Mouse (Mus musculus) adipocyte (in vitro differentiated cells): Measurements from ENCODE around the gene Cyb5d1.

Source experiments
- DNase-seq: peaks from one replicate; pipeline ENCODE4 v3.0.0-alpha.2; 2016; ENCODE audit warnings: low spot score

The Cyb5d1 gene

DNA sequence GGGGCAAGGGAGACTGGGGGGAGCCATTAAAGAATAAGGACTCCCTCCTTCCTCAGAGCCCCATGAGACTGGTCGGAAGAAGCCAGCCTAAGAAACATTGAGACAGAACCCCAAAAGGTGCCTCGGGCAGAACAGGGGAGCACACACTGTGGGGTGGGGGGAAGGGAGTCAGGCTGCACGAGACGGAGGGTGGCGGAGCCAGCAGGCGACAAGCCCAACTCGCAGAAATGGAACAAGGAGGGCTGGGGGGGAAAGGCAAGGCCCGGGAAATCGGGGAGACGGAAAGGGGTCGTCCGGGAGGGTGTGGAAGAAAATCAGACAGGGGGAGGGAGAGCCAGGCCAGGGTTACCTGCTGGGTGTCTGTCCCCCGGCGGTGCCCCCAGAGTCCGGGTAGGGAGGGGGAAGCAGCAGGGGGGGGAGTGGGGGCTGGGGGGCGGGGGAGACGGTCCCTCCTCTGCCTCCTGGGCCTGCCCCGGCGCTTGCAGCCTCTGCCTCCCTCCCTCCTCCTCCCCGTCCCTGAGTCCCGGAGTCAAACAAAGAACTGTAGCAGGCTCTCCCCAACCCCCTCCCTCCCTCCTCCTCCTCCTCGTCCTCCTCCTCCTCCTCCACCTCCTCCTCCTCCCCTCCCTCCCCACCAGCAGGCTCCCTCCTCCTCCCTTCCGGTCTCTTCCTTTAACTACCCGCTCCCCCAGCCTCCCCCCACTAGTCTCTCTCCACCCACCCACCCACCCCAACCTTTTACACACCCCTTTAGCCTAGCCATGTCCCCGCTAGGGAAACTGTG, 20.4 kb upstream of the Cyb5d1 start:
- peak; percentile 80 for DNase-seq

DNA sequence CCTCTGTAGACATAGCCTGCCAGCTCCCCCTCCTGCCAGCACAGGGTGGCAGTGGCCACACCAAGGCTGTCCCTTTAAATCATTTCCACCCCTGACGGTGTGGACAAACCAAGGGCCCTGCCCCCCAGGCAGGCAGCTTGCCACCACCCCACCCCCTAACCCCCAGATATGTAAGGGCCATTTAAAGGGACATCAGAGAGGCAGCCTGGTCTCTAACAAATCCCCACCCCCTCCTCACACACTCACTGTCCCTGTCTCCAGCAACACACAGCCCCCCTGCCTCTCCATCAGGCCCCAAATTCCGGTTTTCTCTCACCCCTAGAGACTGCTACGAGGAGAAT, 19.9 kb upstream of the Cyb5d1 start:
- DNase-seq: peak; percentile 91

DNA sequence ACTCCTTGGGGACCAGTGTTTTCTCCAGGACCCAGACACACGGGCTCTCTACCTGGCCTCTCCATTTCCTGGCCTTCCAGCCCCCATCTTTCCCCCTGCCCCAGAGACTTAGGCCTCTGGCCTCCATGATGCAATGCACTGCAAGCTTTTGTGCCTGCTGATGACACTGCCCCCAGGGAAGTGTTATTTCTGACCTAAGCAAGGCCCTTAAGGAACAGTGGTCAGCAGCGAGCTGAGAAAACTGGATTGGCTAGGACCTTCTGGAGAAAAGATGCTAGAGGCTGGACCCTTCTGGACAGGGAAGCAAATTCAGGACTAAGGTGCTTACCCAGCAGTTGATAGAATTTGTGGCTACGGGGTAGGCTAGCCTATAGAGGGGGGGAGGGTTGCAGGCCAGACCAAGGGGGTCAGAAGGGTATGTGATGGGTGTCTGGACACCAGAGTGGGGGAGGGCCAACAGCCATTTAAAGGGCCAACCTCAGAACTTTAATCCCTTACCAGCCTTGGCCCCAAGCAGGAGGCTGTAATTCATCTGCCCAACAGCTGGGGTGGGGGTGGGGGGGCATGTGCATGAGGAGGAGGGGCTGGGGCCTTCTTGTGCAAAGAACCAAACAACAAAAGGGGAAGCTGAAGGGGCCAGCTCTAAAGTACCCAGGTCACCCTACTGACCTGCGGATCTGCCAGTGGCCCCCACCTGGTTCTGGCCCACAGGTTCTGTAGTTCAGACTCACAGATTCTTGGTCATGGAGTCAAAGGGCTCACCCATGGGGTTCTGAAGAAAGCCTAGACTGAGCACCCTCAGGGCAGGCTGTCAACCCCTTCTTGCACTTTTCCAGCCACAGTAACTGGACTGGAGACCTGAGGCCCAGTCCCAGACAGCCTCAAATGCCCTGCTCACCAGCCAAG, 19.2 kb upstream of the Cyb5d1 start:
- peak; percentile 76 for DNase-seq

DNA sequence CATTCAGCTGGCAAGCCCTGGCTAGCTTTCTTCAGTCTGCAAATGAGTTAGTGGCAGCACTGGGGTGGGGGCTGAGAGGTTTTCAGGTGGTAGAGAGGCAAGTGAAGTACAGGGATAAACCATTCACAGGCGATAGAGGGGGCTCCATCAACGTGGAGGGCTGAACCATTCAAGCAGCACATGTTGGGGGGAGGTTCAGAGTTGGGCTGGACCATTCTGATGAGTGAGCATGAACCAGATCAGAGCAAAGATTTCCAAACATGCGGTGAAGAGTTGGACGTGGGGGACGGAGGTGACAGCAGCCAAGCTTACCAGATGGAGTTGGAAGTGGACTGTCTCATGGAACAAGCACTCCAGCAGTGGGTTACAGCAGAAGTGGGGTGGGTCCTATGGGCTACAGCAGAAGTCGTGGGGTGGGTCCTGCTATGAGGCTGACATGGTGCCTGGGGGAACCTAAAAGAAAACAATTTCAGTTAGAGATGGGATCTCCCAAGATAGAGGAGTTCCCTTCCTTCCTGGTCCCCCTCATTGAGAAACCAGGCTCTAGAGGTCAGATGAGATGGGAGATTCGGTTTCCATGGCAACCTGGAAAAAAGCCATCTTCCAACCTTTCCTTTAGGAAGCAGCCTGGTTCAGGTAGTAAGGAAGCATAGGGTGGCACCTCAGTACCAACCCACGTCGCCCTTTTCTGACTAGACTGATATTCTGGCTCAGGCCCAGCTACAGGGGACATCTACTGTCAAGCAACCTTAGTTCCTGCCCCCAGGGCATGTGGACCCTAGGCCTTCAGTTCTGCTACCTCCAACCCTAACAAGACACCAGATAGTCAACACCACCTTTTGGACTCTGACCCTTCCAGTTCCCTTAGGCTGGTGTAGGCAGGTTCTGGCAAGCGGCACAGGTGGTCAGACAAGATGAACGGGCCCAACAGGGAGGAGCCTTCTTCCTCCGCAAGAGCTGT, 18.1 kb upstream of the Cyb5d1 start, which contains the start of gene Kdm6b:
Kdm6b (minus strand) TSS at position 455 of the 961 bp plus-strand sequence.
- peak; percentile 34 for DNase-seq

DNA sequence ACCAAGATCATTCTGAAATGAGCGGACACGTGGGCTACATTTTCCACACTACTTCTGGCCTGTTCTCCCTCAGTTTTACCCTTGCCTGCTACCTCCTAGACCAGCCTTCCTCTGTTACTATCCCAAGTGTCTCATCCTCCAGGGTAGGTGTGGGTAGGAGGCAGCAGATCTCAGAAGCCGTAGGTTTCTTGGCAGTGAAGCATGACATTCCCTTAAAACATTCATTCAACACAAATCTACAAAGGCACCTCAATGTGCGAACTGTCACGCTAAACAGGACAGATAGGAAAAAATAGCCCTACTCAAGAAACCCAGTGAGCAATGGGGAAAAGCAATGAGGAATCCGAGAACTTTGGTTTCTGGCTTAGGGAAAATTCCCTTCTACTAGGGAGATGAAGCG, 17.1 kb upstream of the Cyb5d1 start:
- DNase-seq: no peak

DNA sequence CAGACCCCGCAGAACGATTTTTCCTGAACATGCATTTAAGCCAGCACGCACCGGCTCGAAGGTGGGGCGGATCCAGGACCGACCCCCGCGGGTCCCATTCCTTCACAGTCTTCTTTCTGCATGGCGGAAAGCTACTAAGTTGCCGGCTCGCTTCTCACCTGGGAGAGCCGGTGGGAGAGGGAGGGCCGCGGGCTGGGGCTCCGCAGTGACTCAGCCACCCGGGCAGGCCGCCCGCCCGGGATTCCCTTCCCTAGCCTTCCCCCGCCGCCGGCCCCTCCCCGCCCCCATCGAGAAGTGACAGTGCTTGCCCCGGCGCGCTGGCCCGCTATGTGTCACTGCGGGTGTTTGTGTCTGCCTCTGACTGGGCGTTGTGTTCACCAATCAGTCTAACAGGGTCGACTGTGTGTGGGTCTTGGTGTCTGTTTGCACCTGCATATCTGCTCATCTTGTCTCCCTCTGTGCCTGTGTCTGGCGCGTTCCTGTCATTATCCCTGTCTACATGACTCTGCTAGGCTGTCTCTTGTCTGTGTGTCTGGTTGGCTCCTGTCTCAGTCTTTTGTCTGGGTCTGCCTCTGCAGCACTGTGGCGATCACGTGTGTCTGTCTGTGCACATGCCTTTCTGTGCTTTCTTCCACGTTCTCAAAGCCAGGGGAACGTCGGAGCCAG, 16.2 kb upstream of the Cyb5d1 start:
- DNase-seq: peak; percentile 77

DNA sequence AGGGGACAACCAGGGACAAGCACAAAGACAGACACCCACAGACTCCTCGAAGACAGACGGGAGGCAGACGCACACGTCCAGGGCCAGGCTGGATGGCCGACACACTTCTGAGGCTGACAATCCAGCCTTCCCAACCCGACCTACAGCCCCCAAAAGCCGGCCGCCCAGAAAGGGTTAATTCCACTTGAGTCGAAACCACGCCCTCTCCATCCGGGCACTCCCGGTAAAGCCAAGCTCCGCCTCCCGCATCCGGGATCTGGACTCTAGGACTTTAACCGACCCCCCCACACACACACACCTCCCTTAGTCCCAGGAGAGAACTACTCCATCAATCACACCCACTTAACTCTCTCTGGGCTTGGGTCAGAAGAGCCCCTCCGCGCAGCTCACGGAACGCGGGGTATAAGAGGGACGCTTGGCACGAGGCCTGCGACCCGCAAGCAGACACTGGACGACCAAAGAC, 15.7 kb upstream of the Cyb5d1 start:
- DNase-seq: peak; percentile 96

DNA sequence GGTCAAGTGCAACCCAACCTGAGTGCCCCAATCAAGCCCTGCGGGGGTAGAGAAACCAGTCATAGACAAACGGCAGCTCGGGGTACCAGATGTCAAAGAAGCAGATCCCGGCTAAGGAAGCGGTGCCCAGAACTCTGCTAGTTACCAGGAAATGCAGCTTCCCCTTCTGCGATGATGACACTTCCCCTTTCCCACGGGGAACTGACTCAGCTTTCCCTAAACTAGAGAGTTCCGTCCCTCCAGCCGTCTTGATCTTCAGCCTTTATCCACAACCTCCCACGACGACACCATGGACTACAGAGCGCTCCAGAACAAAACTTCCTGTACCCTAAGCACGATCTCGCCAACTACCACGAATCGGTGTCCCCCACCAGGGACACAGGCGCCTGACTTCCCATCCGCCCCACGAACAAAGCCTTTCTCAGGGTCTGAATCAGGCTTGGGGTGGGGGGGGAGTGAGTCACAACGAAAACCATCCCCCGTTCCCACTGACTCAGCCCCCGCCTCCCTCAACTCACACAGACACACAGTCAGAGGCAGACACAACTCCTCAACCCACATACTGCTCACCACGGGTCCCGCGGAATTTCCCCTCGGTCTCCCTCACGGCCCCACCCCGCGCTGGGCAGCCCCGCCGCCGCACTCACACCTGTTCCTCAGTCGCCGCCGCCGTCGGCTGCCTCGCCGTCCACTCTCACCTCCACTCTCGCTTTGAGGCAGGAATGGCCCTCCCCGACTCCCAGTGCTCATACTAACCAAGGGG, 15.1 kb upstream of the Cyb5d1 start:
- peak; percentile 71 for DNase-seq

DNA sequence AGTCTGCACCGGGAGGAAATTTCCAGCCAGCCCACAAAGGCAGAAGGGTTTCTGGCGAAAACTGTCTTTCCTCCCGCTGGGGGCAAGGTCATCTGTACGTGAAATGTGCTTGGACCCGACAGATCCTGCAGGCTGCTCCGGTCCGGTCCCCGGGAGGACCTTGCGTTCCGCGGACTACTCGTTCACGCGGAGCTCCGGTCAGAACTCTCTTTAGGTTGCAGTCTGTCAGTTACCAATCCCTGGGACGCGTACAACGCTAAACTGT, 14.5 kb upstream of the Cyb5d1 start:
- no peak for DNase-seq

DNA sequence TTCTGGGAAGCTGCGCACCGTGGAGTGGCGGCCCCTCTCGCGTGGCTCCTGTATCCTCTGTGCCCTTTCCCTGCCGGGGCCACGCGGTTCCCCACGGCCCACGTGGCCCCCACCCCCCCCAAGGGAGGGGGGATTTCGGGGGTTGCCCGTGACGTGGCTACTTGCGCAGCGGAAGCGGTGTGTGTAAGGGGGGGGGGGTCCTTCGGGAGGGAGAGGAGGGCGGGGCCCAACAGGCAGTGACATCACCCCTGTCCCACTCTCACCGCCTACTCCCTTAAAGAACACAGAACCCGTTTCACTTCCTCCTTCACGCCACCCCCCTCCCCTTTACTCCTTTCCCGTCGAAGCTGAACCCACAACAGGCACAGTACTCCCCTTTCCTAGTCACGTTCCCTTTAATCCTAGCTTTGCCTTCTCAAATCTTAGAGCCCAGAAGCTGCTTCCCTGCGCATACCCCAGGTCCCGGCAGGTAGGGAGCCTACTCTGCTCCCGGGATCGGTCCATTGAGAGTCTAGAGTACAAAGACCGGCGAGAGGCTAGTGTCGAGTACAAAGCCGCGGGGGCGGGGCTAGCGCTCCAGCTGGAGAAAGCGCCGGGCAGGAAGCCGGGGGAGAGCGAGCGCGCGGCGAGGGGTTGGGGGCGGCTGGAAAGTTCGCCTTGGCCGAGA, 14.1 kb upstream of the Cyb5d1 start:
- peak; percentile 85 for DNase-seq

DNA sequence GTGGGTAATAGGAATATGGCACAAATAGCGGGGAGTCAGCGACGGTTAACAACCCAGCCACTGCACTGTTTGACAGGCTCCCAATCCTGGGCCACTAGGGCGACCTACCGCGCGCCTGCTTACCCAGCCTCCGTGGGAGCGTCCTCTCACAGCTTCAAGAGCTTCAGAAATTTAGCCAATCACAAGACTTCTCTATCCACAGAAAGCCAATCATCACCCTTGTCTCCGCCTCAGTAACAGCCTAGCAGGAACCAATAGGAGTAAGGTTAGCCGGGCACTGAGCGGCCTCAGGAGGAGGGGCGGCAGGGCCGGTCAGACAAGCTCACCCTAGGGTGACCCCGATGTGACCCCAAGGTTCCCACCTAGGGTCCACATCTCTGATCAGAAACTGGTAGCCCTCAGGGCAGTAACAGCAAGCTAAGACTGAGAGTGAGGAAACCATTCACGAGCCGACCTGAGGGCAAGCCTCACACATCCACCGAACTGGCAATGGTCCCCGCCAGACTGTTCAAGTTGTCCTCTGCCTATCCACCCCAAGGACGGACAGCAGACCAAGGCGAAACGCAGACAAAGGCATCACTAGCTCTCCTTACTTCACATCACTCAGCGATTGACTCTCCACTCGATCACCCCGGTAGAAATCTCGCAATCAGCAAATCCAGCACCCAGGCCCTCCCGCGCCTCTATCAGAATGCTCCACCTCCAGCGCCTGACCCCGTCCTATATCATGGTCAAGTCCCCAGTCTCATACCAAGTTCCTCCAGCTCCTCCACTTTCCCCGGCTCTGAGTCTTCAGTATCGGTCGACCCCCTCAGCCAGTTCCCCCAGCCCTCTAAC, 13.3 kb upstream of the Cyb5d1 start:
- DNase-seq: peak; percentile 94

DNA sequence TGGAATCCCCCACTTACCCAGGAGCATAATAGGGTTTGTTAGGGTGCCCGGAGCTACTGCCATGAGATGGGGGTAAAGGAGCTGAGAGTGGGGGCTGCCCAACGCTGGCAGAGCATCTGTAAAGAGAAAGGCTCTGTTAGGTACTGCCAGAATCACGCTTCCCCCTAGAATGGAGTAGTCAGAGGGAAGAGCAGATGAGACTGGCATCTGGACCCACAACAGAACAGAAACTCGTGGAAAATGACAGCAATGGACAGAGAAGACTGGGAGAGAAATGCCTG, 12.2 kb upstream of the Cyb5d1 start:
- DNase-seq: no peak

DNA sequence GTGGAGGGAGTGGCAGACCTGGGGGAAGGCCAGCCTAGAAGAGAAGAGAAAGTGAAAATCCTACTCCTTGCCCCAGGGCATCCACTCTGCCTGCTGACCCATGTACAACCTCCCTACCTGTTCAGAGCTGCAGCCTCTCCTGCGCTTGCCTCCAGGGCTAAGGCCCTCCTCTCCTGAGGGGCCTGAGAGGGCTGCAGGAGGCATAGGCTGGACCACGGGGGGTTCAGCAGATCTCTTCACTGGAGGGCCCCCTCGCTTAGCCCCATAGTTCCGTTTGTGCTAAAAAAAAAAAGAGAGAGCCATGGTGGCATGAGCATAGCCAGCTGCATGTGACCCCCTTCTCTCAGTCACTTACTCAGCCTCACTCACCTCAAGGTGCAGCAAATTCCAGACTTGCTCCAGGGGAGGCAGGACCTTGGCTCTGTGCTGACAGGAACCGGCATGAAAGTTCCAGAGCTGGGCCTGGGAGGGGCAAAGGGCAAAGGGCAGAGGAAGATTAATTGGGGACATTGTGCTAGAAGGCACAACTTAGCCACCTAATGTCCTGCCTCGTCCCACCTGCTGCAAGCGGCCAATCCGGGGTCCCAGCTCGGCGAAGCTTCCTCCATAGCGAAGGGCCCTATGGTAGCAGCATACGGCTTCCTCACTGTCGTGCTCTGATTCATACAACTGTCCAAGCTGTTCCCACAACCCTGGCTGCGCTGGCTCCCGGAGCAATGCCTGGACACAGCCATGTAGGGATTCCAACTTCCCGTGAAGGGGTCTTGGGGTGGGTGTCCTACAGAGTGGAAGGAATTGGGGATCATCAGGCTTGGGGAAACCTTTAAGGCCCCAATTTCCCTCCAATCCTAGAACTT, 11.7 kb upstream of the Cyb5d1 start:
- no peak for DNase-seq

DNA sequence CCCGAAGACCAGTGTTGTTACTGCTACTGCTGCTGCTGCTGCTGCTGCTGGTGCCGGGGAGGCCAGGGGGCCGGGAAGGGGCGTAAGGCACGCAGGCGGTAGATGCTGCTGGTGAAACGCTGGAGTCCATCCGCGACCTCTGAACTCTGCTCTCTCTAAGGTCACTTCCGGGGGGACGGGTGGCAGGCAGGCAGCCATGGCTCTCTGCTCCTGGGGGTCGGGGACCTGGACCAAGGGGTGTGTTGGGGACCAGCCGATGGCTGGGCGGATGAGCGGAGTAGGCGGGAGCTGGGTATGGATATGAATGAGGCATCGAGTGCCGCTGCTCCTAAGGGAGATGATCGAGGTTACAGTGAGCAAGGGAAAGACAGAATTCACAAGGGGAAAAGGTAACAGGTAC, 10.9 kb upstream of the Cyb5d1 start:
- no peak for DNase-seq

DNA sequence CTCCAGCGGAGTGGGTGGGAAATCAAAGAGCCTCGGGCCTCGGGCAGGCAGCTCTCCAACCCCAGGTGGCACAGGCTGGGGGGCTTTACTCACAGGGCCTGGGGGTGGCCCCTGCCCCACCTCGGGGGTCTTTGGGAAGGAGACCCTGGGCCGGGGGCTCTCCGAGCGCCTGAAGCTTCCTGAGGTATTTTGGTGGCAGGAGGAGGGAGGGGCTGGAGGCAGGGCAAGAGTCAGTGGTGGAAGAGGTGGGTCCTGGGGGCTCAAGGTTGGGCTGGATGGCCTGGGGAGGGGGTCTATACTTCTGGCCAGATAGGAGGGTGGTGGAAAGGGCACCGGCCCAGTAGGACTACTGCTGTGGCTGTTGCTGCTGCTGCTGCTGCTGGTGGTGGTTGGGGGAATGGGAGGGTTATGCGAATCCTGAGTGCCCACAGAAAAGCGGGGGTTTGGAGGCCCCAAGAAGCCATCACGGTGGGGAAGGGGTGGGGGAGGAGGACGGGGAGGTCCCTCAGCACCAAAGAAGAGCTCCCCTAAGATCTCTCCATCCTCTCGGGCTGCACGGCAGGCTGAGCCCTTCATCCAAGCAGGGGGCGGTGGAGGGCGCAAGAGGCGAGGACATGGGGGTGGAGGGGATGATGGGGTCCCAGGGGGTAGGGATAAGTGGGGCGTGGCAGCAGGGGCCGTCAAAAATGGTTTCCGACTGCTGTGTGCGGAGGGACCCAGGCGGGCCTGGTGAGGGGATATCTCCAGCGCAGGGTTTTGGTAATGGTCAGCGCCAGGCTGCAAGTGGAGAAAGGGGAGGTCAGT, 10.2 kb upstream of the Cyb5d1 start:
- DNase-seq: no peak

DNA sequence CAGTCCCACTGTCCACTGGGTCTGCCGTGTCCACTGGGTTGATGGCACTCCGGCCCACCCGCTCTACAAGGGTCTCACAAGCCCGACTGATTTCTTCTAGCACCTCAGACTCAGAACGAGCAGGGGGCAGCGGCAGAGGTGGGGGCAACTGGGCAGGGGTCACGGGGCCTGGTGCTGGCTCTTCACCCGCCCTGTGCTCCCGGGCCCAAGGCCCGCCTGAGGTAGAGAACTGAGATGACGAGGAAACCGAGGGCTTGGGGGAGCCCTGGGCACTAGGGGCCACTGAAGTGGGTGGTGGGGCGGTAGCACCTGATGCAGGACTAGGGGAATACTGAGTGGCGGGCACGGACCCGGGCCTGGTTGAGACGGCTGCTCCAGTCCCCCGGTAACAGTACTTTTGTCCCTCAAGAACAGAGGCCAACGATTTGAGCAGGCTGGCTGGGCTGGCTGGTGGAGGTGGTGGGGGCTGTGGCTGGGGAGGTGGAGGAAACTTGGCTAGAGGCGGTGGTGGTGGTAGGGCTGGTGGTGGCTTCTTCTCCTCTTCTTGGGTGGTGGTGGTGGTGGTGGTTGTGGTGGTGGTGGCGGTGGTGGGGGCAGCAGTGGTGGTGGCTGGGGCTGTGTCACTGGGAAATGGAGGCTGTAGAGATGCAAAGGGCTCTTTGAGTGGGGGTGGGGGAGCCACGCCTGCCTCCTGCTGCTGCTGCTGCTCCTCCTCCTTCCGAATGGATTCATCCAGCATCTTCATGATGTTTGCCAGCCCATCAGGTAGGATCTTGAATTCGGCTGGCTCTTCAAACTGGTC, 9.4 kb upstream of the Cyb5d1 start:
- no peak for DNase-seq
